In genomic region chr11:97198601-97199000, GRCm38 (mm10) we compare ENCODE assay signal across 9 mouse cellular contexts. TPM values are rescaled to one million over a fixed set of nuclear protein-coding genes. Genes with fewer than 3 reads are reported as not detected.
DNase-seq lines count a peak whose midpoint lies in the region; ATAC-seq and TF ChIP-seq lines count a peak whose summit lies in the region.
"Had no signal": no experiment of that assay in that cellular context is flagged by ENCODE, and none has a peak within 500 bp of the region (broad histone marks: within the 10 kb centered on the region; RNA-seq: fewer than 3 reads in every experiment).

No protein-coding gene starts in this region.

- WGBS in kidney, adult 2 months = 23% methylated on average over 5 of the region's 5 CpGs
- 23% methylated on average over 5 of the region's 5 CpGs for WGBS in kidney, embryonic 16.5 days
- 15% methylated on average over 5 of the region's 5 CpGs for WGBS in lung, postnatal 0 days

- no peaks in the 10 kb centered on the region for H3K9me3 ChIP-seq in kidney, embryonic 16.5 days (ENCODE audit: low read length)
- H3K9me3 ChIP-seq in E14TG2a.4 (ENCODE audit: low read length) = no peaks in the 10 kb centered on the region
- no peaks in the 10 kb centered on the region for H3K9me3 ChIP-seq in lung, postnatal 0 days (ENCODE audit: low read length)

- no peak overlapping the region for H3K4me3 ChIP-seq in kidney, adult 2 months (ENCODE audit: insufficient read depth, low read depth, low read length)
- no peak overlapping the region for H3K4me3 ChIP-seq in kidney, embryonic 16.5 days (ENCODE audit: low read length)
- no peak overlapping the region for H3K4me3 ChIP-seq in E14TG2a.4 (replicated peaks; ENCODE audit: low read length)
- H3K4me3 ChIP-seq in lung, postnatal 0 days (ENCODE audit: low read depth, low read length) = no peak overlapping the region
- H3K4me3 ChIP-seq: megakaryocyte, embryonic 14.5 days had no signal

- ATAC-seq in kidney, embryonic 16.5 days (ENCODE audit: low FRiP score, low TSS enrichment) = no peak
- ATAC-seq in erythroid progenitor cell, adult 5-6 weeks (replicated peaks; ENCODE audit: low FRiP score, poor library complexity, severe bottlenecking) = peak; percentile 77
- no peak for ATAC-seq in lung, postnatal 0 days

- DNase-seq in kidney, adult 2 months = peak; percentile 57
- peak; percentile 57 for DNase-seq in adrenal gland, postnatal 25 days
- peak; percentile 56 for DNase-seq in lung, postnatal 0 days (ENCODE audit: low spot score)
- DNase-seq in splenic B cell, adult 2 months (ENCODE audit: low read depth, low spot score) = peak; percentile 76
- no peak for DNase-seq in MN1 (ENCODE audit: low spot score)

- TF ChIP-seq CTCF in kidney, adult 2 months (conservative IDR thresholded peaks at IDR 0.05; ENCODE audit: insufficient read depth, insufficient read length, low read depth, low read length) = peak; percentile 76
- TF ChIP-seq CTCF in E14TG2a.4 (conservative IDR thresholded peaks at IDR 0.05; ENCODE audit: low read length) = peak; percentile 95
- TF ChIP-seq CTCF in lung, postnatal 0 days (IDR thresholded peaks at IDR 0.05) = peak; percentile 77

- no peak for TF ChIP-seq POLR2A in kidney, adult 2 months (IDR thresholded peaks at IDR 0.05; ENCODE audit: low read depth, low read length)

- no peak overlapping the region for H3K9ac ChIP-seq in kidney, embryonic 16.5 days (replicated peaks; ENCODE audit: low read length)
- H3K9ac ChIP-seq in lung, postnatal 0 days (replicated peaks; ENCODE audit: low read depth) = no peak overlapping the region

- no peak overlapping the region for H3K27ac ChIP-seq in kidney, adult 2 months (ENCODE audit: insufficient read depth, low read depth, low read length)
- H3K27ac ChIP-seq in kidney, embryonic 16.5 days (ENCODE audit: low read length) = no peak overlapping the region
- no peak overlapping the region for H3K27ac ChIP-seq in lung, postnatal 0 days (ENCODE audit: low read length)

- H3K27me3 ChIP-seq in kidney, adult 2 months (replicated peaks; ENCODE audit: control insufficient read depth, insufficient read depth, low read length) = no peaks in the 10 kb centered on the region
- no peaks in the 10 kb centered on the region for H3K27me3 ChIP-seq in kidney, embryonic 16.5 days (ENCODE audit: insufficient read depth, low read length)
- no peaks in the 10 kb centered on the region; the same call in 1 of the 2 replicates for H3K27me3 ChIP-seq in E14TG2a.4 (ENCODE audit: insufficient read depth, low read length)
- no peaks in the 10 kb centered on the region for H3K27me3 ChIP-seq in lung, postnatal 0 days (replicated peaks; ENCODE audit: insufficient read depth, low read length)
- no peaks in the 10 kb centered on the region for H3K27me3 ChIP-seq in splenic B cell, adult 2 months (ENCODE audit: control insufficient read depth, insufficient read depth, low read length, poor library complexity, severe bottlenecking)

- no peak overlapping the region for H3K4me2 ChIP-seq in kidney, embryonic 16.5 days (replicated peaks; ENCODE audit: low read depth, low read length)
- H3K4me2 ChIP-seq in lung, postnatal 0 days (replicated peaks; ENCODE audit: low read depth, low read length) = no peak overlapping the region

- no peak for TF ChIP-seq EP300 in lung, postnatal 0 days (IDR thresholded peaks at IDR 0.05)

- H3K4me1 ChIP-seq in kidney, adult 2 months (ENCODE audit: control insufficient read depth, insufficient read depth, low read length) = no peaks in the 10 kb centered on the region; the same call in 1 of the 2 replicates
- H3K4me1 ChIP-seq in kidney, embryonic 16.5 days (ENCODE audit: insufficient read depth, low read length) = no peaks in the 10 kb centered on the region
- H3K4me1 ChIP-seq in E14TG2a.4 (replicated peaks; ENCODE audit: low read depth, low read length) = peaks cover 46% of the 10 kb centered on the region
- no peaks in the 10 kb centered on the region for H3K4me1 ChIP-seq in lung, postnatal 0 days (ENCODE audit: insufficient read depth, low read depth, low read length)

- H3K36me3 ChIP-seq in kidney, adult 2 months (ENCODE audit: control insufficient read depth, insufficient read depth, low read length) = no peaks in the 10 kb centered on the region
- H3K36me3 ChIP-seq in kidney, embryonic 16.5 days (ENCODE audit: insufficient read depth, low read length) = no peaks in the 10 kb centered on the region
- no peaks in the 10 kb centered on the region for H3K36me3 ChIP-seq in E14TG2a.4 (ENCODE audit: insufficient read depth, low read length)
- no peaks in the 10 kb centered on the region for H3K36me3 ChIP-seq in lung, postnatal 0 days (ENCODE audit: insufficient read depth, low read length)
- no peaks in the 10 kb centered on the region for H3K36me3 ChIP-seq in splenic B cell, adult 2 months (ENCODE audit: control insufficient read depth, insufficient read depth, low read length, poor library complexity, severe bottlenecking)

RNA-seq across cellular contexts. Expression of gene Kpnb1, which starts 10.9 kb away (rescaled TPM):
- polyA plus RNA-seq in kidney, adult 2 months (2012; rRNA removed) = 22.3 and 25.6 TPM in 2 replicates
- 51.0 and 54.6 TPM in 2 replicates for polyA plus RNA-seq in kidney, embryonic 16.5 days (2015; fragmentation: Nextera tagmentation; extraction: Ambion mirVana)
- total RNA-seq in adrenal gland, postnatal 25 days (2021) = 116 and 120 TPM in 2 replicates
- 116 and 118 TPM in 2 replicates for total RNA-seq in erythroid progenitor cell, adult 5-6 weeks (2015; ENCODE audit: low replicate concordance)
- total RNA-seq in erythroid progenitor cell, adult 5-6 weeks (2017; ENCODE audit: low replicate concordance) = 267 and 391 TPM in 2 replicates
- 17.0 and 20.3 TPM in 2 replicates for polyA plus RNA-seq in lung, postnatal 0 days (2015; fragmentation: Nextera tagmentation; extraction: Ambion mirVana)

RNA-seq across cellular contexts. Expression of gene Tbkbp1, which starts 47.3 kb away (rescaled TPM):
- 10.4 and 12.1 TPM in 2 replicates for polyA plus RNA-seq in kidney, adult 2 months (2012; rRNA removed)
- 4.0 TPM in 2 replicates for polyA plus RNA-seq in kidney, embryonic 16.5 days (2015; fragmentation: Nextera tagmentation; extraction: Ambion mirVana)
- total RNA-seq in adrenal gland, postnatal 25 days (2021) = 11.1 and 12.7 TPM in 2 replicates
- total RNA-seq in erythroid progenitor cell, adult 5-6 weeks (2015; ENCODE audit: low replicate concordance) = 1.4 and 15.9 TPM in 2 replicates
- total RNA-seq in erythroid progenitor cell, adult 5-6 weeks (2017; ENCODE audit: low replicate concordance) = 1.3 TPM in 1 of 2 replicates, not detected in the other
- polyA plus RNA-seq in lung, postnatal 0 days (2015; fragmentation: Nextera tagmentation; extraction: Ambion mirVana) = 8.1 and 8.9 TPM in 2 replicates
